Mouse (Mus musculus) retina, postnatal 7 days (tissue): ENCODE results near the gene Spns1.
A peak's percentile ranks its signal among the peaks of the same experiment; 100 is the strongest.
"Not testable (repeated sequence)": the region's sequence is repeated elsewhere in the genome, so short reads cannot be mapped to it uniquely, and the experiment has no call there.

Experiments
- DNase-seq: peaks from one replicate; pipeline ENCODE4 v3.0.0-alpha.2; 2012; ENCODE audit warnings: low read depth, low spot score

Gene Spns1

GRCm38 (mm10) chr7:126377278-126378158 is at the start of gene Spns1:
Gene Spns1, minus strand, starts transcription at chr7:126377450.
- peak; percentile 93 for DNase-seq

GRCm38 (mm10) chr7:126424161-126424560 is 46.9 kb upstream of the Spns1 start:
- DNase-seq, result no peak

DNA sequence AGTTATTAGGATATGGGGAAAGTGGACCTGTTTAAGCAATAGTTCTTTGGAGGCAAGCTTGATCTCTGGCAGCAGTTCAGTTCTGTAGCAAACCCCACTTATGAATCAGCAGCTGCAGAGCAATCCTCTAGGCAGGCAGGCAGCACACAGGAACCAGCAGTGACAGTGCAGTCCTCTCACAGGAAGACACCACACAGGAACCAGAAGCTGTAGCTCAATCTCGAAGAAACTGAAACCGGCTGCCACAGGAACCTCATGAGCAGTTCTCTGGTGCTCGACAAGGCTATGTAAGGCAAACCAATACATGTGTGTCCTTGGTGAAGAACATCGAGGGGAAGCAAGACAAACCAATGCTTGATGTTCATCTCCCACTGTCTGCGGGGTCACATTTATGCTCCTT is 44.5 kb upstream of the Spns1 start:
- DNase-seq, result no peak

DNA sequence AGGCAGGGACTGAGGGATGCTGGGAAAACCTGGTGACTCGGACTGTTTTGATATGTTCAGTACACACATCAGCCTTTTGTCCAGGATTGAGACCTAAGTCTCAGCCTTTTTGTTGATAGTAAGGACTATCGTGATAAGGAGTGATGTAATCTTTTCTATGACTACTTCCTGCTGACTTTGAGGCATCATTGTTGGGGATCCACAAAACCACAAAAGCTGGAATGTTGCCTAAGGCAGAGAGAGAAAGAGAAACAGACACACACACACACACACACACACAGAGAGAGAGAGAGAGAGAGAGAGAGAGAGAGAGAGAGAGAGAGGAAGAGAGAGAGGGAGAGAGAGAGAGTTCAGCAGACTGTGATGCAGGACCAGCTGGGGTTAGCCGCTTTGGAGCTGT is 41.2 kb upstream of the Spns1 start:
- DNase-seq, result no peak

DNA sequence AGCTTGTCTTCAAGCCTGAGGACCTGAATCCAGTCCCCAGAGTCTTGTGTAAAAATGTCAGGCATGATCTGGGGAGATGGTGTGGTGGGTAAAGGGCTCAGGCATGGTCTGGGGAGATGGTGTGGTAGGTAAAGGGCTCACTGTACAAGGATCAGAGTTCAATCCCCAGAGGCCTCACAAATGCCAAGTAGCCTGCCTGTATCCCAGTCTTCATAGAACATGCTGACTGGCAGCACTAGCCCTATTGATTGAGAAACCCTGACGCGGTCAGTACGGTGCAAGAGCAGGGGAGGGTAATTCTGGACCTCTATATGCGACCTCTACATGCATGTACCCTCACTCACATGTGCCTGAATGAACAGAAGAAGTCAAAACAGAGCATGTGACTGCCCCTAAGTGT is 40.4 kb upstream of the Spns1 start:
- no peak for DNase-seq

DNA sequence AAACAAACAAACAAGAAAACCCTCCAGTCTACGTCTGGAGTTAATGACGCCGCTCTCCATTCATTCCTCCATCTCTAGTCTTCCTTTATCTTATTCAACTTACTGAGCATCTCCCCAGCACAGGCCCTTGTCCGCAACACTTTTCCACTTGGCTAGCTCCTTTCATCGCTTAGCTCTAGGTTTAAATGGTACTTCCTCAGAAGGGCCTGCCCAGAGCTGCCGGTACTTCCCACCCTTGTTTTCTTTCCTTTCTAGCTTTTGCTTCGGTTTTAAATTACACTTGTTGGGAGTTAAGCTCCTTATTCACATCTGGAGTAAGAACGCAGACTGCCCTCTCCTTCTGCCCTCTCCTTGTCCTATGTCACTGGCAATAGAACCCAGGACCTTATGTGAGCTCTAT is 39.8 kb upstream of the Spns1 start:
- DNase-seq, result no peak

DNA sequence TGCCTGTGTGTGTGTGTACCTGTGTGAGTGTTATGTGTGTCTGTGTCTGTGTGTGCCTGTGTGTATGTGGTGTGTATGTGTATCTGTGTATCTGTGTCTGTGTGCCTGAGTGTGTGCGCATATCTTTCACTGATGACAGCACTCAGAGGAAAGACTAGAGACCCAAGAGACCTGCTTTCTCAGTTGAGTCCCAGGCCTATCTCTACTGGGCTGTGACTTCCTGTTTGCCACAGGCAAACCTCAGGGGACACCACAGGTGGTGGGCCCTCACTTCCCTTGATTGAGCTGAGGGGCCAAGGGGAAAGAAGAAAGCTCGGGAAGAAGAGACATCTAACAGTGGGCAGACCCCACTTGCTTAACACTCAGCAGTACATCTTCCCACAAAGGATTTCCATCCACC is 39.4 kb upstream of the Spns1 start:
- no peak for DNase-seq

- DNase-seq, result no peak
These were observed 37.5 kb upstream of the Spns1 start, which contains the start of gene Cd19 for GRCm38 (mm10) chr7:126414725-126415124. Gene Cd19, minus strand, starts transcription at chr7:126414889.

GRCm38 (mm10) chr7:126411061-126411460 is 33.8 kb upstream of the Spns1 start:
- DNase-seq, result no peak

- no peak for DNase-seq
These were observed 31.4 kb upstream of the Spns1 start for GRCm38 (mm10) chr7:126408686-126409085.

DNA sequence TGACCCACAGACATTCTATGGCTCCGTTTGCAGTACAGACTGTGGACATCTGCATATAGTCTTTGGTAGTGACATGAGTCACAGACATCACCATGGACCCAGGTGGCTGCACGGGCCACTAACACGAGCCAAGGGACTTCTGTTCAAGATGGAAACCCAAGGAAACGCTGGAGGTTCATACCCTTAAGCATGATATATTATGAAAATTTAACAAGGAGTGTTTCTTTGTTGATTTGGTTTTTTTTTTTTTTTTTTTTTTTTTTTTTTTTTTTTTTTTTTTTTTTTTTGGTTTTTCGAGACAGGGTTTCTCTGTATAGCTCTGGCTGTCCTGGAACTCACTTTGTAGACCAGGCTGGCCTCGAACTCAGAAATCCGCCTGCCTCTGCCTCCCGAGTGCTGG is 25.3 kb upstream of the Spns1 start:
- DNase-seq, result not testable (repeated sequence)

DNA sequence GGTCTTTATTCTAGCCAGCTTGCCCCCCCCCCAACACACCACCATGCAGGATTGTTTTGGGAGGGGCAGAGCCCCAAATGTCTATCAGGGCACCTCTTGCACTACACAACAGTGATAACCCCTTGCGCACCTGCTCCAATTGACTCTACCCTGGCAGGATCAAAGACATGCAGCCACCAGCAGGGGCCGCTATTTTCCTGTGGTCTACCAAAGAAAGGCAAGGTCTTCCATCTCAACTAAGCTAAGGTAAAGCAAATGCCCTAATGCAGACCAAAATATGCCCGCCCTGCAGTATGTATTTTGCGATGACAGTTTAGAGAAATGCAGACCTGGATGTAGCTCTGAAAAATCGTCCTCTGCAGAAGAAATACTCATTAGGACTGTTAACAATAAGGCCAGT is 22.3 kb upstream of the Spns1 start:
- peak; percentile 70 for DNase-seq

DNA sequence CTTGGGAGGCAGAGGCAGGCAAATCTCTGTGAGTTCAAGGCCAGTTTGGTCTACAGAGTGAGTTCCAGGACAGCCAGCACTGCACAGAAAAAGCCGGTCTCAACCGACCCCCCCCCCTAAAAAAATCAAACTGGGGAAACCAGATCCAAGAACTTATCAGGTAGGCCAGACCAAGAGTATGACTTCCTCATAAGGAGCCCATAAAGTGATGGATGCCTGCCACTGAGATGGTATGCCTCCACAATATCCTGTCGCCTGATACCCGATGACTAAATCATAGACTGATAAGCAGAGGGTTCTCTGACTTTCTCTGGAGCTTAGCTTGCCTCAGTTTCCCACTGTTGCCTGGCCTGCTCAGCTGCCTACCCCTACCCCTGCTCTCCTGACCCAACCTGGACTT is 20.6 kb upstream of the Spns1 start:
- DNase-seq, result no peak

DNA sequence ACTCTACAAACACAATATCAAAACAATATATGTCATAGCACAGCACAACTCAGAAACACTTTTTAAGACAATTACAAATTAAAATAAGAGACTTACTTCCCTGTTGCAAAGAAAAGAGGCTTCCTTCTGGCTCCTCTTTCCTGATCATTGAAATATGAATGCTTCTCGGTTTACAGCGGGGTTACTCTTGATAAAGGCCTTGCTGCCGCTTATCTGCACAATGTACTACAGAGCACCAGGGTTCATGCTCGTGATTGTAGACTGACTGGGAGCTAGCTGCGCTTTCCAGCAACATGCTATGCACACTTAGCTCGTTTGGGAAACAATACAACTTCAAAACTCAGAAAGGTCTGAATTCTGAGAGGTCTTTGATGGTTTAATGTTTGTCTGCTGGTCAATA is 20.0 kb upstream of the Spns1 start:
- no peak for DNase-seq

- DNase-seq, result peak; percentile 98
These were observed 19.3 kb upstream of the Spns1 start, which contains the start of gene Nfatc2ip for GRCm38 (mm10) chr7:126396298-126397119. Gene Nfatc2ip, minus strand, starts transcription at chr7:126396737.

- DNase-seq, result not testable (repeated sequence)
These were observed 15.0 kb upstream of the Spns1 start for GRCm38 (mm10) chr7:126392086-126392884.

GRCm38 (mm10) chr7:126388185-126388584 is 10.9 kb upstream of the Spns1 start:
- no peak for DNase-seq

DNA sequence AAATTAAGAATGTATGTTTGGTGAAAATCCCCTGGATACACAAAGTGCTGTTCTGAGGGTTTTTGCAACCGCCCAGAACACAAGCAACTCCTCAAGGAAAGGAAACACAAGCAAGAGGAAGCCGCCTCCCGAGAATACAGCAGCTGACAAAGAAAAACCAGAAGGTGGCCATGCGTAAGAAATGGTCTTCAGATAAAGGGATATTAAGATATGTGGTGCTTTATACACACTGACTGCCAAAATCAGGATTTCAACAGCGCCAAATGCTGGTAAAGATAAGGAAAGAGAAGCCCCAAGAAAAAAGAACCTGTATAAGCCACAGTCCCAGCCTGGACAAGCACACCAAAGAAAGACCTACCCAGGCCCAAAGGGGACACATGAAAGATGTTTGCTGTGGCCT is 6.3 kb upstream of the Spns1 start:
- no peak for DNase-seq

- DNase-seq, result no peak
These were observed 360 bp downstream of the Spns1 start for GRCm38 (mm10) chr7:126376903-126377277.

GRCm38 (mm10) chr7:126375012-126375411 is 2.2 kb downstream of the Spns1 start:
- no peak for DNase-seq

GRCm38 (mm10) chr7:126374526-126374925 is 2.7 kb downstream of the Spns1 start:
- no peak for DNase-seq

DNA sequence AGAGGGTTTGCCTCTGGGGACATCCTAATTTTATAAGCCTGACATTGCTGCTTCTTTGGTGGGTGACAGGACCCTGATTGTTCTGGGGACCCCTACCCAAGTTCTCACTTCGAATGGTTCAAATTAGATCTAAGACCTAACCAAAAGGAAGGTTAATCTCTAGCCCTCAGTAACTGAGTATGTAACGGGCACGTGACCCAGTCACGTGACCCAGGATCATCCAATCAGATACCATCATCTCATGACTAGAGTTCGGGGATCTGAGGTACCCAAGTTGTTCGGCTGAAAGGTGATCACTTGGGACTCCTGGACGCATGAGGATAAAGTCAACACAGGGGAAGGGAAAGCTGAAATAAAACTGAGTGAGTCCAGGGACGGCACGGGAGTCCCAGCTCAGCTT is 4.2 kb downstream of the Spns1 start:
- DNase-seq, result no peak
